ENCODE assay signal across 8 mouse cellular contexts in the genomic region with DNA sequence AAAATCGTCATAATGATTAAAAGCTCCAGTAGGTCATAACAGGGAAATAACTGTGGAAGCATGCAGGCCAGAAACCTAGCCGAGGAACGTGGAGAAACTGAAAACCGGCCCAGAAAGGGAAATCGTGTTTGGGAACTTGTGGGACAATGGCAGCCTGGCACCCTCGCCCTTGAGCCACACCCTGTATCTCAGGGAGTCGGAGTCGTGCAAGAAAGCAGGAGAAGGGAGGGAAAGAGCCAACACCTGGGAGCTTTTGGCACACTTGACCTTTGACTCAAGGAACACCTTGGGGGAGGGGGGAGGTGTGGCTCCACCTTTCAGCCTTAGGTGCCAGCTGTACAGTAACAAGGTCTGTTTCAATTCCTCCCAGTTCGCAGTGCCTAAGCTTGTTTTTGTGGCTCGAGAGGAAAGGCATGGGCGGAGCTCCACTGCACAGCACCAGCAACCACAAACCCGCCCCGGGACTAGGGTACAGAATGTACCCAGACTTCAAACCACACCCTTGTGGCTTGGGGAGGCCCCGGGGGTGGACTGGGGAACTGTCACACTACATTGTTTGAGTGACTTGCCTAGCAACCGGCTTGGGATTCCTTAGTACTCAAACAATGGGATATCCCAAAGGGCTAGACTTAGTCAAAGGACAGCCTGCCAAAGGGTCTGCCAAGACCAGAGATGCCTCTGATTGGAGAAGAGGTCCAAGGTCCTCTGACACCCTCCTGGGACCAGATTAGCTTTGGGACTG. TPM values are rescaled to one million over a fixed set of nuclear protein-coding genes. Genes with fewer than 3 reads are reported as not detected.
DNase-seq lines count a peak whose midpoint lies in the region; ATAC-seq and TF ChIP-seq lines count a peak whose summit lies in the region.

No protein-coding gene starts in this region.

- no peaks in the 10 kb centered on the region for H3K36me3 ChIP-seq in liver, embryonic 14.5 days (replicated peaks; ENCODE audit: control insufficient read depth, insufficient read depth, low read depth)

- H3K27me3 ChIP-seq in liver, embryonic 14.5 days (ENCODE audit: control insufficient read depth, insufficient read depth, low read length), result no peaks in the 10 kb centered on the region

- H3K9me3 ChIP-seq in liver, embryonic 14.5 days (ENCODE audit: control insufficient read depth, low read length), result no peaks in the 10 kb centered on the region

- H3K9ac ChIP-seq in liver, embryonic 14.5 days (replicated peaks), result no peak overlapping the region; the same call in 1 of the 2 replicates

- H3K4me1 ChIP-seq in liver, embryonic 14.5 days (replicated peaks; ENCODE audit: control insufficient read depth in 2 of 2, insufficient read depth in 2 of 2, low read length in 1 of 2), result peaks cover 0 to 29% of the 10 kb centered on the region in 2 experiments; a peak in 3 of 4 replicates

- no peak for TF ChIP-seq CTCF in liver, embryonic 14.5 days (IDR thresholded peaks at IDR 0.05; ENCODE audit: low read depth)

- TF ChIP-seq EP300 in liver, embryonic 14.5 days (IDR thresholded peaks at IDR 0.05; ENCODE audit: low read depth), result no peak

- peak; percentile 77 for ATAC-seq in liver, embryonic 14.5 days (ENCODE audit: insufficient read depth)

- DNase-seq in adrenal gland, adult (ENCODE audit: inconsistent age in 2 of 2, low spot score in 1 of 2), result peak; percentile 76 to 82
- DNase-seq in adrenal gland, postnatal 4 days (ENCODE audit: low spot score in 2 of 2), result no peak
- peak; percentile 89 to 92 for DNase-seq in B cell, adult 2 months
- peak; percentile 76 for DNase-seq in c-Kit-positive CD71-negative TER-119-negative erythroid progenitor cells, embryonic 14.5 days (ENCODE audit: low read depth)
- peak; percentile 59 for DNase-seq in heart, postnatal 4 days
- DNase-seq in liver, embryonic 14.5 days (ENCODE audit: low read depth in 3 of 3, low spot score in 3 of 3), result peak; percentile 24 to 71 (median 34)
- peak; percentile 86 for DNase-seq in naive thymus-derived CD4-positive, alpha-beta T cell, adult 2 months (ENCODE audit: low read depth)
- DNase-seq in neural tube, embryonic 10.5 days (ENCODE audit: extremely low spot score, low spot score), result no peak

- H3K4me3 ChIP-seq in liver, embryonic 14.5 days (ENCODE audit: insufficient read depth in 1 of 2, low read depth in 2 of 2, low read length in 2 of 2), result 0 out of 4 replicates have a peak overlapping the region, but pooled peaks of 1 of the 2 experiments have one; percentile 9

- 24% methylated on average over 15 of the region's 15 CpGs for WGBS in liver, embryonic 14.5 days (ENCODE audit: insufficient replicate concordance)

- peak overlapping the region; percentile 40 for H3K4me2 ChIP-seq in liver, embryonic 14.5 days (ENCODE audit: low read depth)

- H3K27ac ChIP-seq in liver, embryonic 14.5 days, result no peak overlapping the region

RNA-seq across cellular contexts. Expression of a gene that starts 49.3 kb away (rescaled TPM):
- 10 to 100 TPM; 24.4 to 24.8 TPM for total RNA-seq in adrenal gland, postnatal 4 days (2021)
- total RNA-seq in heart, postnatal 4 days (2021), result 10 to 100 TPM; 29.9 to 31.2 TPM
- 14.3 and 16.8 TPM in 2 replicates for polyA plus RNA-seq in liver, embryonic 14.5 days (2012; rRNA removed)
- 35.5 and 41.9 TPM in 2 replicates for polyA plus RNA-seq in liver, embryonic 14.5 days (2014; fragmentation: Nextera tagmentation; extraction: Ambion mirVana)

Comparison
In these comparisons a context has a peak if more than half of its experiments do, and no peak if none do; other contexts are left out.
1. DNase-seq: peak in adrenal gland, adult (2 of 2), B cell, adult 2 months (2 of 2), c-Kit-positive CD71-negative TER-119-negative erythroid progenitor cells, embryonic 14.5 days (single experiment), heart, postnatal 4 days (single experiment), liver, embryonic 14.5 days (3 of 3) and naive thymus-derived CD4-positive, alpha-beta T cell, adult 2 months (single experiment); none in adrenal gland, postnatal 4 days (0 of 2) and neural tube, embryonic 10.5 days (single experiment).